Mouse (Mus musculus): ENCODE results near the gene Odf4. TPM values are rescaled to one million over a fixed set of nuclear protein-coding genes. Genes with fewer than 3 reads are reported as not detected.
"Not testable (repeated sequence)": the region's sequence is repeated elsewhere in the genome, so short reads cannot be mapped to it uniquely, and the experiment has no call there.

The Odf4 gene
- polyA plus RNA-seq, 1 experiment: not detected

- Histone ChIP-seq H3K4me3 (ENCODE audit: insufficient read depth, low read length) (no peak overlapping the region), H3K27ac (ENCODE audit: insufficient read depth, low read length) (no peak overlapping the region), H3K4me1 (ENCODE audit: control insufficient read depth, insufficient read depth, low read length) (no peaks in the 10 kb centered on the region)
- TF ChIP-seq CTCF (IDR thresholded peaks at IDR 0.05; ENCODE audit: borderline replicate concordance, insufficient read depth, low read length) (no peak), POLR2A (IDR thresholded peaks at IDR 0.05; ENCODE audit: low read depth, low read length) (no peak)
Observed at GRCm38 (mm10) chr11:68953903-68954302, 27.0 kb upstream of the Odf4 start.

GRCm38 (mm10) chr11:68947542-68947993 lies 20.7 kb upstream of the Odf4 start:
- no peak overlapping the region for H3K4me3 ChIP-seq (ENCODE audit: insufficient read depth, low read length)
- H3K4me1 ChIP-seq (ENCODE audit: control insufficient read depth, insufficient read depth, low read length): peaks cover 10% of the 10 kb centered on the region
- TF ChIP-seq POLR2A (IDR thresholded peaks at IDR 0.05; ENCODE audit: low read depth, low read length): no peak
- no peak for TF ChIP-seq CTCF (IDR thresholded peaks at IDR 0.05; ENCODE audit: borderline replicate concordance, insufficient read depth, low read length)
- H3K27ac ChIP-seq (ENCODE audit: insufficient read depth, low read length): no peak overlapping the region

- peaks cover 10% of the 10 kb centered on the region for H3K4me1 ChIP-seq (ENCODE audit: control insufficient read depth, insufficient read depth, low read length)
- peak overlapping the region; percentile 3; the same call in 1 of the 2 replicates for H3K4me3 ChIP-seq (ENCODE audit: insufficient read depth, low read length)
- TF ChIP-seq POLR2A (IDR thresholded peaks at IDR 0.05; ENCODE audit: low read depth, low read length) (no peak), CTCF (IDR thresholded peaks at IDR 0.05; ENCODE audit: borderline replicate concordance, insufficient read depth, low read length) (no peak)
- peak overlapping the region; percentile 56; the same call in 1 of the 2 replicates for H3K27ac ChIP-seq (ENCODE audit: insufficient read depth, low read length)
Observed at GRCm38 (mm10) chr11:68946806-68947440, 20.0 kb upstream of the Odf4 start.

GRCm38 (mm10) chr11:68946001-68946400 lies 19.1 kb upstream of the Odf4 start:
- Histone ChIP-seq H3K4me3 (ENCODE audit: insufficient read depth, low read length) (no peak overlapping the region), H3K4me1 (ENCODE audit: control insufficient read depth, insufficient read depth, low read length) (peaks cover 10% of the 10 kb centered on the region), H3K27ac (ENCODE audit: insufficient read depth, low read length) (peak overlapping the region; percentile 56; the same call in 1 of the 2 replicates)
- TF ChIP-seq POLR2A (IDR thresholded peaks at IDR 0.05; ENCODE audit: low read depth, low read length) (no peak), CTCF (IDR thresholded peaks at IDR 0.05; ENCODE audit: borderline replicate concordance, insufficient read depth, low read length) (no peak)

- TF ChIP-seq CTCF (IDR thresholded peaks at IDR 0.05; ENCODE audit: borderline replicate concordance, insufficient read depth, low read length) (no peak), POLR2A (IDR thresholded peaks at IDR 0.05; ENCODE audit: low read depth, low read length) (no peak)
Observed at GRCm38 (mm10) chr11:68945245-68945644, 18.4 kb upstream of the Odf4 start.

GRCm38 (mm10) chr11:68942731-68943130 lies 15.8 kb upstream of the Odf4 start:
- Histone ChIP-seq H3K4me3 (ENCODE audit: insufficient read depth, low read length) (no peak overlapping the region), H3K27ac (ENCODE audit: insufficient read depth, low read length) (no peak overlapping the region), H3K4me1 (ENCODE audit: control insufficient read depth, insufficient read depth, low read length) (peaks cover 10% of the 10 kb centered on the region)
- TF ChIP-seq CTCF (IDR thresholded peaks at IDR 0.05; ENCODE audit: borderline replicate concordance, insufficient read depth, low read length): no peak

More at GRCm38 (mm10) chr11:68945245-68945644, 18.4 kb upstream of the Odf4 start:
- no peak overlapping the region for H3K4me3 ChIP-seq (ENCODE audit: insufficient read depth, low read length)
- H3K27ac ChIP-seq (ENCODE audit: insufficient read depth, low read length): no peak overlapping the region
- H3K4me1 ChIP-seq (ENCODE audit: control insufficient read depth, insufficient read depth, low read length): peaks cover 10% of the 10 kb centered on the region

- peak overlapping the region; percentile 57 for H3K4me3 ChIP-seq (ENCODE audit: insufficient read depth, low read length)
- no peak overlapping the region for H3K27ac ChIP-seq (ENCODE audit: insufficient read depth, low read length)
- H3K4me1 ChIP-seq (ENCODE audit: control insufficient read depth, insufficient read depth, low read length): no peaks in the 10 kb centered on the region
- no peak for TF ChIP-seq POLR2A (IDR thresholded peaks at IDR 0.05; ENCODE audit: low read depth, low read length)
- no peak for TF ChIP-seq CTCF (IDR thresholded peaks at IDR 0.05; ENCODE audit: borderline replicate concordance, insufficient read depth, low read length)
Observed at GRCm38 (mm10) chr11:68940516-68940915, 13.6 kb upstream of the Odf4 start.

GRCm38 (mm10) chr11:68939451-68940304 lies 12.8 kb upstream of the Odf4 start:
- TF ChIP-seq CTCF (IDR thresholded peaks at IDR 0.05; ENCODE audit: borderline replicate concordance, insufficient read depth, low read length): no peak
- peak; percentile 85 for TF ChIP-seq POLR2A (IDR thresholded peaks at IDR 0.05; ENCODE audit: low read depth, low read length)
- H3K4me1 ChIP-seq (ENCODE audit: control insufficient read depth, insufficient read depth, low read length): no peaks in the 10 kb centered on the region
- no peak overlapping the region for H3K27ac ChIP-seq (ENCODE audit: insufficient read depth, low read length)
- peak overlapping the region; percentile 57 for H3K4me3 ChIP-seq (ENCODE audit: insufficient read depth, low read length)

- H3K4me1 ChIP-seq (ENCODE audit: control insufficient read depth, insufficient read depth, low read length); H3K27ac ChIP-seq (ENCODE audit: insufficient read depth, low read length); H3K4me3 ChIP-seq (ENCODE audit: insufficient read depth, low read length): not testable (repeated sequence)
Observed at GRCm38 (mm10) chr11:68936951-68937350, 10.1 kb upstream of the Odf4 start.

- Histone ChIP-seq H3K27ac (ENCODE audit: insufficient read depth, low read length) (no peak overlapping the region), H3K4me3 (ENCODE audit: insufficient read depth, low read length) (no peak overlapping the region), H3K4me1 (ENCODE audit: control insufficient read depth, insufficient read depth, low read length) (no peaks in the 10 kb centered on the region)
- no peak for TF ChIP-seq POLR2A (IDR thresholded peaks at IDR 0.05; ENCODE audit: low read depth, low read length)
- no peak for TF ChIP-seq CTCF (IDR thresholded peaks at IDR 0.05; ENCODE audit: borderline replicate concordance, insufficient read depth, low read length)
Observed at GRCm38 (mm10) chr11:68933885-68934507, 7.1 kb upstream of the Odf4 start.

Data from embryonic fibroblast, embryonic 13.5 days (primary cell).